Mouse (Mus musculus): ENCODE measurements around the gene Rnf20. TPM values are rescaled to one million over a fixed set of nuclear protein-coding genes. Genes with fewer than 3 reads are reported as not detected.

Gene Rnf20
- polyA plus RNA-seq, 1 experiment, result 17.3 TPM

- Histone ChIP-seq H3K36me3 (ENCODE audit: control insufficient read depth, insufficient read depth) (no peaks in the 10 kb centered on the region), H3K79me3 (ENCODE audit: low read depth) (no peaks in the 10 kb centered on the region), H3ac (ENCODE audit: control insufficient read depth, insufficient read length, low read depth) (no peak within 1 kb of the TSS), H3K27me3 (ENCODE audit: control insufficient read depth, insufficient read depth, insufficient read length) (no peaks in the 10 kb centered on the region), H3K4me3 (ENCODE audit: insufficient read depth, poor library complexity, severe bottlenecking) (no peak within 1 kb of the TSS), H3K79me2 (ENCODE audit: control insufficient read depth, insufficient read depth) (no peaks in the 10 kb centered on the region)
- TF ChIP-seq MYOD1 (IDR thresholded peaks at IDR 0.05; ENCODE audit: control insufficient read depth, insufficient read length, low read depth), result no peak
- no peak for TF ChIP-seq FOSL1 (IDR thresholded peaks at IDR 0.05; ENCODE audit: insufficient read depth, low read length, poor library complexity, severe bottlenecking)
- no peak for TF ChIP-seq CEBPB (IDR thresholded peaks at IDR 0.05; ENCODE audit: low read depth)
- no peak for TF ChIP-seq MAX (IDR thresholded peaks at IDR 0.05)
- TF ChIP-seq CTCF (IDR thresholded peaks at IDR 0.05; ENCODE audit: control insufficient read depth, insufficient read depth, insufficient read length), result no peak
- no peak for TF ChIP-seq USF1 (IDR thresholded peaks at IDR 0.05; ENCODE audit: low read depth)
- TF ChIP-seq MYOG (IDR thresholded peaks at IDR 0.05; ENCODE audit: control insufficient read depth, extremely low read depth, insufficient read length), result no peak
Measured at GRCm38 (mm10) chr4:49681812-49682211, 50.0 kb downstream of the Rnf20 start, which contains the start of gene Ppp3r2. TSS of gene Ppp3r2 (minus strand) at chr4:49682024.

- Histone ChIP-seq H3ac (ENCODE audit: control insufficient read depth, insufficient read length, low read depth) (no peak overlapping the region), H3K27me3 (ENCODE audit: control insufficient read depth, insufficient read depth, insufficient read length) (peaks cover 5% of the 10 kb centered on the region), H3K36me3 (ENCODE audit: control insufficient read depth, insufficient read depth) (no peaks in the 10 kb centered on the region), H3K79me3 (ENCODE audit: low read depth) (no peaks in the 10 kb centered on the region), H3K79me2 (ENCODE audit: control insufficient read depth, insufficient read depth) (no peaks in the 10 kb centered on the region), H3K4me3 (ENCODE audit: insufficient read depth, poor library complexity, severe bottlenecking) (no peak overlapping the region)
- TF ChIP-seq MYOG (IDR thresholded peaks at IDR 0.05; ENCODE audit: control insufficient read depth, extremely low read depth, insufficient read length) (no peak), CTCF (IDR thresholded peaks at IDR 0.05; ENCODE audit: control insufficient read depth, insufficient read depth, insufficient read length) (peak; percentile 2)
Measured at GRCm38 (mm10) chr4:49688594-49689288, 56.9 kb downstream of the Rnf20 start.

DNA sequence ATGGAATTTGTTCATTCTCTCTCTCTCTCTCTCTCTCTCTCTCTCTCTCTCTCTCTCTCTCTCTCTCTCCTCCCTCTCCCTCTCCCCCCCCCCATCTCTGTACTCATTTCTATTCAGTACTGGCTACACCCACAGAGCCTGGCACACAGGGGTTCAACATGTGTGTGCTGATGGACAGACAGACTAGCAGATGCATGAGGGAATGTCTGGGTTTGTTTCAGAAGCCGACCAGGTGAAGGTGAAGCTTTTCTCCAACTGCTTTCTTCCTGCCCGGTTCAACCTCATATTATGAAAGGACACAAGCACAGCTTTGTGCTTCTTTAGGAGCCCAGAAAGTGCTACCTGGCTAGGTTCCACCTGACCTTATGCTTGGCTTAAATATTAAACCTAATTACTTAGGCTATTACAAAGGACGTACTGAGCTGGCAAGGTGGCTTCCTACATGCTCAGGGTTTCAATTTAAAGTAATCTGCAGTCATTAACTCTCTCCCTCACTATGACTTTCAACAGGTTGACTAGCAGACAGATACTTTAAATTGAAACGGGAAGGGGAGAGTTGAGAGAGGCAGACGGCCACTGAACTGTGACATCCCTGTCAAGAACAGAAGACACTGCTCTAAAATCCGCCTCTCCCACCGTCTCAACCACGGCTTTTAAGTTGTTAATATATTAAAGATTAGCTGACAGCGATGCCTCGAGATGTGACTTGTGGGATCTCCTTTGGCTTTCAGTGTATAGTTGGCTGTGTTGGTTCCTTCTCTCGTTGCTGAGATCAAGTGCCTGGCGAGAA lies 59.8 kb downstream of the Rnf20 start:
- no peak for TF ChIP-seq FOSL1 (IDR thresholded peaks at IDR 0.05; ENCODE audit: insufficient read depth, low read length, poor library complexity, severe bottlenecking)
- no peak for TF ChIP-seq MYOG (IDR thresholded peaks at IDR 0.05; ENCODE audit: control insufficient read depth, extremely low read depth, insufficient read length)
- no peak for TF ChIP-seq USF1 (IDR thresholded peaks at IDR 0.05; ENCODE audit: low read depth)
- TF ChIP-seq CEBPB (IDR thresholded peaks at IDR 0.05; ENCODE audit: low read depth), result no peak
- no peak for TF ChIP-seq MAX (IDR thresholded peaks at IDR 0.05)
- no peak for TF ChIP-seq MYOD1 (IDR thresholded peaks at IDR 0.05; ENCODE audit: control insufficient read depth, insufficient read length, low read depth)
- TF ChIP-seq CTCF (IDR thresholded peaks at IDR 0.05; ENCODE audit: control insufficient read depth, insufficient read depth, insufficient read length), result no peak
- Histone ChIP-seq H3K79me2 (ENCODE audit: control insufficient read depth, insufficient read depth) (no peaks in the 10 kb centered on the region), H3K36me3 (ENCODE audit: control insufficient read depth, insufficient read depth) (no peaks in the 10 kb centered on the region), H3ac (ENCODE audit: control insufficient read depth, insufficient read length, low read depth) (no peak overlapping the region), H3K79me3 (ENCODE audit: low read depth) (no peaks in the 10 kb centered on the region), H3K4me3 (ENCODE audit: insufficient read depth, poor library complexity, severe bottlenecking) (no peak overlapping the region), H3K27me3 (ENCODE audit: control insufficient read depth, insufficient read depth, insufficient read length) (peaks cover 5% of the 10 kb centered on the region)

Other genes with a start within 250 kb of the Rnf20 start
- not detected for gene Acnat2, start 223.9 kb upstream of the Rnf20 start, polyA plus RNA-seq (2012; fragmentation: generic; extraction: Trizol)
- gene Acnat1, start 158.1 kb upstream of the Rnf20 start, polyA plus RNA-seq (2012; fragmentation: generic; extraction: Trizol), result not detected
- 0.02 TPM for gene Baat, start 125.4 kb upstream of the Rnf20 start, polyA plus RNA-seq (2012; fragmentation: generic; extraction: Trizol)
- gene Mrpl50, start 110.9 kb upstream of the Rnf20 start, polyA plus RNA-seq (2012; fragmentation: generic; extraction: Trizol), result 16.0 TPM
- gene Zfp189, start 110.8 kb upstream of the Rnf20 start, polyA plus RNA-seq (2012; fragmentation: generic; extraction: Trizol), result 1.1 TPM
- gene Aldob, start 82.5 kb upstream of the Rnf20 start, polyA plus RNA-seq (2012; fragmentation: generic; extraction: Trizol), result not detected
- 0.34 TPM for gene Tmem246, start 34.1 kb upstream of the Rnf20 start, polyA plus RNA-seq (2012; fragmentation: generic; extraction: Trizol)
- not detected for gene Ppp3r2, start 50.0 kb downstream of the Rnf20 start, polyA plus RNA-seq (2012; fragmentation: generic; extraction: Trizol)
- 0.01 TPM for gene Grin3a, start 213.7 kb downstream of the Rnf20 start, polyA plus RNA-seq (2012; fragmentation: generic; extraction: Trizol)

All from C2C12 (cell line).